Mouse (Mus musculus) intestine, embryonic 16.5 days (tissue): ENCODE measurements around the gene Prss57. TPM values are rescaled to one million over a fixed set of nuclear protein-coding genes. Genes with fewer than 3 reads are reported as not detected.

Source experiments
- ATAC-seq: fragments of 200-750 bp; cut with Nextera tagmentation; 2 replicates; pipeline ENCODE4 v1.8.0; 2017; ENCODE audit warnings: moderate TSS enrichment, moderate library complexity
- H3K27ac ChIP-seq: fragments of 300-500 bp; sonication (generic); 2 replicates; pipeline ENCODE4 v1.5.1; 2014; ENCODE audit warnings: mild to moderate bottlenecking, low read length
- H3K27me3 ChIP-seq: fragments of 300-500 bp; sonication (generic); replicated peaks from 2 replicates; pipeline ENCODE4 v1.6.1; 2014; ENCODE audit warnings: low read length, control low read depth, mixed read lengths; ENCODE audit not compliant: control insufficient read depth, insufficient read depth
- H3K36me3 ChIP-seq: fragments of 300-500 bp; sonication (generic); 2 replicates; pipeline ENCODE4 v1.6.1; 2014; ENCODE audit warnings: low read length, control low read depth; ENCODE audit not compliant: control insufficient read depth, insufficient read depth
- H3K4me1 ChIP-seq: fragments of 300-500 bp; sonication (generic); 2 replicates; pipeline ENCODE4 v1.6.1; 2014; ENCODE audit warnings: low read length, control low read depth, mixed read lengths; ENCODE audit not compliant: control insufficient read depth, insufficient read depth
- H3K4me2 ChIP-seq: fragments of 300-500 bp; sonication (generic); 2 replicates; pipeline ENCODE4 v1.6.1; 2014; ENCODE audit warnings: low read depth, low read length, control low read depth
- H3K4me3 ChIP-seq: fragments of 300-500 bp; sonication (generic); 2 replicates; pipeline ENCODE4 v1.5.1; 2014; ENCODE audit warnings: mild to moderate bottlenecking, low read length
- H3K9ac ChIP-seq: fragments of 300-500 bp; sonication (generic); 2 replicates; pipeline ENCODE4 v1.6.1; 2014; ENCODE audit warnings: low read depth, low read length
- H3K9me3 ChIP-seq: fragments of 300-500 bp; sonication (generic); 2 replicates; pipeline ENCODE4 v1.6.1; 2016; ENCODE audit warnings: low read length, control low read depth; ENCODE audit not compliant: control insufficient read depth
- WGBS: fragments of 180-500 bp; shearing (Covaris S2); extraction: QIAGEN DNeasy Blood & Tissue Kit; methylation state at CpG from one replicate; pipeline ENCODE4 v1.1.7; 2014; 5-methylcytosine and 5-hydroxymethylcytosine counted together
- polyA plus RNA-seq: library from polyadenylated mRNA; unstranded; fragments of >200 nt; fragmentation: Nextera tagmentation; extraction: Ambion mirVana; gene quantifications from 2 replicates; pipeline ENCODE4 v1.2.1, GENCODE M21; 2015

The Prss57 gene
- polyA plus RNA-seq, 1 experiment from 2014 or later = 0.11 TPM

GRCm38 (mm10) chr10:79740863-79741262 is 49.9 kb downstream of the Prss57 start:
- Histone ChIP-seq H3K27me3 (no peaks in the 10 kb centered on the region), H3K9me3 (peaks cover 49% of the 10 kb centered on the region), H3K4me1 (peaks cover 6% of the 10 kb centered on the region), H3K27ac (no peak overlapping the region), H3K9ac (no peak overlapping the region), H3K4me3 (no peak overlapping the region), H3K4me2 (no peak overlapping the region), H3K36me3 (peaks cover 79% of the 10 kb centered on the region)
- 79% methylated on average over 11 of the region's 11 CpGs for WGBS
- ATAC-seq = no peak

GRCm38 (mm10) chr10:79739234-79739633 is 51.5 kb downstream of the Prss57 start:
- H3K4me3 ChIP-seq = no peak overlapping the region
- ATAC-seq = no peak
- H3K9me3 ChIP-seq = peaks cover 56% of the 10 kb centered on the region
- 94% methylated on average over 28 of the region's 28 CpGs for WGBS
- H3K36me3 ChIP-seq = peaks cover 90% of the 10 kb centered on the region
- no peak overlapping the region for H3K9ac ChIP-seq
- H3K27me3 ChIP-seq = no peaks in the 10 kb centered on the region
- no peak overlapping the region for H3K27ac ChIP-seq
- no peak overlapping the region for H3K4me2 ChIP-seq
- H3K4me1 ChIP-seq = 0 out of 2 replicates have a peak, but pooled peaks cover 2% of the 10 kb centered on the region

DNA sequence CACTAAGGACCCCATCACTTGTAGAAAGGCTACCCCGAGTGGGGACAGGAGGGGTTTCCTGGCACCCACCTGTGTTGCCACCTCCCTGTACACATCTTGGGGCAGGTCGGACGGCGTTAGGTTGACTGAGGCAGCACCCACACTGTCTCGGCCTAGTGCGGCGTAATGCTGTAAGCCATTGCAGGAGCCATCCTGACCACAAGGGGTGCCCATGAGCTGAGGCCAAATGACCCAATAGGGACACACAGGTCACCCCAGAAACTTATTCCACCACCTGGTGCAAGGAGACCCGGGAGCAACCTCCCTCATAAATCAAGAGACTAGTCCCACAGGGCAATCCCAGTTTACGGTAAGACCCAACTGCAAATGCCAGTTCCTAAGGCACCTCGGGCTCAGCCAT is 52.5 kb downstream of the Prss57 start:
- Histone ChIP-seq H3K27me3 (no peaks in the 10 kb centered on the region), H3K9me3 (peaks cover 61% of the 10 kb centered on the region), H3K27ac (no peak overlapping the region), H3K36me3 (peaks cover 89% of the 10 kb centered on the region), H3K9ac (no peak overlapping the region), H3K4me2 (no peak overlapping the region), H3K4me1 (0 out of 2 replicates have a peak, but pooled peaks cover 2% of the 10 kb centered on the region), H3K4me3 (no peak overlapping the region)
- ATAC-seq = no peak
- WGBS = 90% methylated on average over 10 of the region's 10 CpGs

DNA sequence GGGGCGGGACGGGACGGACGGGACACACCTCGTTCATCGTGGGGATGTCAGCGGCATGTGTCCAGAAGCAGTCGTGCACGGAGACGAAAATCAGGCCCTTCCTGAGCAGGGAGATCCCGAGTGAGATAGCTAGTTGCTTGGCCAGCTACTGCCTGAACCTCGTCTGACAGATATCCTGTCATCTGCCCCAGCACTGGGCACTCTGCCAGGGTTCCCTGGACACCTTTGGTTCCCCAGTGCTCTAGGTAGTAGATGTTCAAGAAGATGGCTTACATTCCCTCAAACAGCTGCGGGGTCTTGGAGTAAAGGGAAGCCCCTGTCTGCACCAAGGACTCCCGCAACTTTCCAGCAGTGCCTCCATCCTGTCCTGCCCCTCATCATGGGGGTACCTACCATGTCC is 54.1 kb downstream of the Prss57 start:
- ATAC-seq = no peak

GRCm38 (mm10) chr10:79735361-79735760 is 55.4 kb downstream of the Prss57 start:
- Histone ChIP-seq H3K4me1 (0 out of 2 replicates have a peak, but pooled peaks cover 2% of the 10 kb centered on the region), H3K27ac (no peak overlapping the region), H3K36me3 (peaks cover 64% of the 10 kb centered on the region), H3K4me3 (no peak overlapping the region), H3K27me3 (no peaks in the 10 kb centered on the region), H3K4me2 (0 out of 2 replicates have a peak overlapping the region, but pooled peaks have one; percentile 6), H3K9ac (no peak overlapping the region), H3K9me3 (peaks cover 54% of the 10 kb centered on the region)
- peak; percentile 41 for ATAC-seq
- 22% methylated on average over 41 of the region's 52 CpGs for WGBS

More for the DNA sequence above, 54.1 kb downstream of the Prss57 start:
- Histone ChIP-seq H3K4me1 (0 out of 2 replicates have a peak, but pooled peaks cover 2% of the 10 kb centered on the region), H3K4me2 (no peak overlapping the region), H3K27me3 (no peaks in the 10 kb centered on the region), H3K27ac (no peak overlapping the region), H3K4me3 (no peak overlapping the region), H3K36me3 (peaks cover 77% of the 10 kb centered on the region), H3K9me3 (peaks cover 61% of the 10 kb centered on the region), H3K9ac (no peak overlapping the region)
- 93% methylated on average over 14 of the region's 14 CpGs for WGBS

DNA sequence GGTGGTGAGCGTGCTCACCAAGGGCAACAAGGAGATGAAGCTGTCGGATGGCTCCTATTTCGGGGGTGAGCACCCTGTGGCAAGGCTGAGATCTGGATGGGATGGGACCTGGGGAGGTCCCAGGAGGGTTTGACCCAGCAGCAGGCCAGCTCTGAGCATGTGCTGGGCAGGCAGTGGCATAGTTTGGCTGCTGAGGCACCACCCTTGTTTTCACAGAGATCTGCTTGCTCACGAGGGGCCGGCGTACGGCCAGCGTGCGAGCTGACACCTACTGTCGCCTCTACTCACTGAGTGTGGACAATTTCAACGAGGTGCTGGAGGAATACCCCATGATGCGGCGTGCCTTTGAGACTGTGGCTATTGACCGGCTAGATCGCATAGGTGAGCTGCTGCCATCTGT is 56.9 kb downstream of the Prss57 start:
- no peaks in the 10 kb centered on the region for H3K27me3 ChIP-seq
- no peak overlapping the region for H3K4me2 ChIP-seq
- ATAC-seq = no peak
- H3K9me3 ChIP-seq = peaks cover 39% of the 10 kb centered on the region
- no peak overlapping the region for H3K9ac ChIP-seq
- no peak overlapping the region for H3K4me3 ChIP-seq
- 0 out of 2 replicates have a peak, but pooled peaks cover 2% of the 10 kb centered on the region for H3K4me1 ChIP-seq
- H3K36me3 ChIP-seq = peaks cover 48% of the 10 kb centered on the region
- no peak overlapping the region for H3K27ac ChIP-seq
- 97% methylated on average over 15 of the region's 15 CpGs for WGBS

DNA sequence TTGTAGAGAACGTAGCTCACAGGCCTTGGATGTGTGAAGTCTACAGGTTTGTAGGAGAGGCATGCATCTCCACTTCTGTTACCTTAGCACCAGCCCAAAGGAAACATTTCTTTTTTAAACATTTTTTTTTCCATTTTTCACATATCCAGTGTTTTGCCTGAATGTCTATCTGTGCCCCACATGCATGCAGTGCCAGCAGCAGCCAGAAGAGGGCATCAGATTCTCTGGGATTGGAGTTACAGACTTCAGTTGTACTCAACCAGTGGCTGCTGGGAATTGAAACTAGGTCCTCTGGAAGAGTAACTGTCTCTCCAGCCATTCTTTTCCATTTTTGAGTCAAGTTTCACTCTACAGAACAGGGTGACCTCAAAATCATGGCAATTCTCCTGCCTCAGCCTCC is 58.3 kb downstream of the Prss57 start:
- peaks cover 35% of the 10 kb centered on the region for H3K36me3 ChIP-seq
- no peak for ATAC-seq
- no peak overlapping the region for H3K4me3 ChIP-seq
- no peak overlapping the region for H3K9ac ChIP-seq
- H3K4me1 ChIP-seq = 0 out of 2 replicates have a peak, but pooled peaks cover 2% of the 10 kb centered on the region
- peaks cover 26% of the 10 kb centered on the region for H3K9me3 ChIP-seq
- H3K27ac ChIP-seq = no peak overlapping the region
- no peaks in the 10 kb centered on the region for H3K27me3 ChIP-seq
- 90% methylated on average over 1 of the region's 1 CpGs for WGBS
- no peak overlapping the region for H3K4me2 ChIP-seq

Other genes with a start within 250 kb of the Prss57 start
- gene Mier2, start 235.8 kb downstream of the Prss57 start, polyA plus RNA-seq = 36.7 and 38.4 TPM in 2 replicates
- gene Theg, start 203.6 kb downstream of the Prss57 start, polyA plus RNA-seq = not detected in 2 replicates
- 0.02 and 0.07 TPM in 2 replicates for gene C2cd4c, start 176.9 kb downstream of the Prss57 start, polyA plus RNA-seq
- 1.1 and 2.5 TPM in 2 replicates for gene Shc2, start 153.0 kb downstream of the Prss57 start, polyA plus RNA-seq
- gene Odf3l2, start 145.2 kb downstream of the Prss57 start, polyA plus RNA-seq = not detected in 2 replicates
- gene Madcam1, start 126.4 kb downstream of the Prss57 start, polyA plus RNA-seq = 27.4 and 31.8 TPM in 2 replicates
- gene Tpgs1, start 121.6 kb downstream of the Prss57 start, polyA plus RNA-seq = 56.8 and 64.4 TPM in 2 replicates
- 120 and 128 TPM in 2 replicates for gene Cdc34, start 108.8 kb downstream of the Prss57 start, polyA plus RNA-seq
- gene Gzmm, start 101.9 kb downstream of the Prss57 start, polyA plus RNA-seq = 0.21 and 0.56 TPM in 2 replicates
- gene Bsg, start 86.5 kb downstream of the Prss57 start, polyA plus RNA-seq = 1,158 and 1,189 TPM in 2 replicates
- 0.04 TPM in 1 of 2 replicates, not detected in the other for gene Hcn2, start 74.3 kb downstream of the Prss57 start, polyA plus RNA-seq
- gene Polrmt, start 44.4 kb downstream of the Prss57 start, polyA plus RNA-seq = 38.8 and 40.5 TPM in 2 replicates
- 0.26 TPM in 1 of 2 replicates, not detected in the other for gene Fgf22, start 35.9 kb downstream of the Prss57 start, polyA plus RNA-seq
- gene Rnf126, start 24.0 kb downstream of the Prss57 start, polyA plus RNA-seq = 39.7 and 56.6 TPM in 2 replicates
- 15.1 and 16.6 TPM in 2 replicates for gene Fstl3, start 13.7 kb downstream of the Prss57 start, polyA plus RNA-seq
- 44.1 and 44.8 TPM in 2 replicates for gene Palm, start 2.6 kb upstream of the Prss57 start, polyA plus RNA-seq
- gene Misp, start 30.0 kb upstream of the Prss57 start, polyA plus RNA-seq = 204 and 210 TPM in 2 replicates
- gene Ptbp1, start 63.5 kb upstream of the Prss57 start, polyA plus RNA-seq = 295 and 302 TPM in 2 replicates
- 2.7 and 2.8 TPM in 2 replicates for gene Prtn3, start 83.5 kb upstream of the Prss57 start, polyA plus RNA-seq
- gene Plppr3, start 83.7 kb upstream of the Prss57 start, polyA plus RNA-seq = 25.5 and 28.2 TPM in 2 replicates
- 0.42 and 2.4 TPM in 2 replicates for gene Elane, start 95.3 kb upstream of the Prss57 start, polyA plus RNA-seq
- gene Cfd, start 99.9 kb upstream of the Prss57 start, polyA plus RNA-seq = not detected in 2 replicates
- gene Med16, start 118.0 kb upstream of the Prss57 start, polyA plus RNA-seq = 34.1 and 37.2 TPM in 2 replicates
- gene Gm26602, start 119.9 kb upstream of the Prss57 start, polyA plus RNA-seq = 2.1 and 7.8 TPM in 2 replicates
- 0.68 and 0.69 TPM in 2 replicates for gene Kiss1r, start 126.0 kb upstream of the Prss57 start, polyA plus RNA-seq
- gene R3hdm4, start 130.2 kb upstream of the Prss57 start, polyA plus RNA-seq = 105 and 116 TPM in 2 replicates
- gene Arid3a, start 136.1 kb upstream of the Prss57 start, polyA plus RNA-seq = 19.4 and 22.1 TPM in 2 replicates
- gene Wdr18, start 169.2 kb upstream of the Prss57 start, polyA plus RNA-seq = 86.2 and 96.6 TPM in 2 replicates
- gene Grin3b, start 179.8 kb upstream of the Prss57 start, polyA plus RNA-seq = 0.15 and 0.16 TPM in 2 replicates
- 7.0 and 9.7 TPM in 2 replicates for gene Tmem259, start 193.4 kb upstream of the Prss57 start, polyA plus RNA-seq
- 226 and 245 TPM in 2 replicates for gene Cnn2, start 197.6 kb upstream of the Prss57 start, polyA plus RNA-seq
- 3.3 and 3.4 TPM in 2 replicates for gene Abca7, start 205.5 kb upstream of the Prss57 start, polyA plus RNA-seq
- gene Arhgap45, start 225.7 kb upstream of the Prss57 start, polyA plus RNA-seq = 6.0 and 7.3 TPM in 2 replicates
- gene Polr2e, start 248.8 kb upstream of the Prss57 start, polyA plus RNA-seq = 190 and 212 TPM in 2 replicates